Mouse (Mus musculus) midbrain, postnatal 0 days (tissue): ENCODE measurements around the gene Hectd2. TPM values are rescaled to one million over a fixed set of nuclear protein-coding genes. Genes with fewer than 3 reads are reported as not detected.
A peak's percentile ranks its signal among the peaks of the same experiment; 100 is the strongest.

Experiments
- ATAC-seq: fragments of 200-750 bp; cut with Nextera tagmentation; 2 replicates; pipeline ENCODE4 v1.8.0; 2017; ENCODE audit warnings: moderate number of reproducible peaks, mild to moderate bottlenecking, moderate TSS enrichment, moderate library complexity; ENCODE audit not compliant: low FRiP score
- DNase-seq: peaks from one replicate; pipeline ENCODE4 v3.0.0-alpha.2; 2015; ENCODE audit warnings: low spot score
- H3K27ac ChIP-seq: fragments of 300-500 bp; sonication (generic); 2 replicates; pipeline ENCODE4 v1.5.1; 2014; ENCODE audit warnings: low read depth, mild to moderate bottlenecking, low read length, mixed read lengths
- H3K27me3 ChIP-seq: fragments of 300-500 bp; sonication (generic); 2 replicates; pipeline ENCODE4 v1.6.1; 2014; ENCODE audit warnings: low read length, control low read depth, mixed read lengths; ENCODE audit not compliant: insufficient read depth
- H3K36me3 ChIP-seq: fragments of 300-500 bp; sonication (generic); 2 replicates; pipeline ENCODE4 v1.6.1; 2014; ENCODE audit warnings: low read length, control low read depth, mixed read lengths; ENCODE audit not compliant: insufficient read depth
- H3K4me1 ChIP-seq: fragments of 300-500 bp; sonication (generic); 2 replicates; pipeline ENCODE4 v1.6.1; 2014; ENCODE audit warnings: mild to moderate bottlenecking, control low read depth, antibody characterized with exemption, low read length, mixed read lengths; ENCODE audit not compliant: insufficient read depth
- H3K4me2 ChIP-seq: fragments of 300-500 bp; sonication (generic); 2 replicates; pipeline ENCODE4 v1.6.1; 2014; ENCODE audit warnings: low read depth, mild to moderate bottlenecking, low read length, mixed read lengths; ENCODE audit not compliant: poor library complexity, severe bottlenecking
- H3K4me3 ChIP-seq: fragments of 300-500 bp; sonication (generic); 2 replicates; pipeline ENCODE4 v1.5.1; 2014; ENCODE audit warnings: low read depth, mild to moderate bottlenecking, low read length, moderate library complexity
- H3K9ac ChIP-seq: fragments of 300-500 bp; sonication (generic); replicated peaks from 2 replicates; pipeline ENCODE4 v1.6.1; 2014; ENCODE audit warnings: mild to moderate bottlenecking, low read length, moderate library complexity, mixed read lengths; ENCODE audit not compliant: poor library complexity, severe bottlenecking
- H3K9me3 ChIP-seq: fragments of 300-500 bp; sonication (generic); 2 replicates; pipeline ENCODE4 v1.6.1; 2016; ENCODE audit warnings: low read length, control low read depth
- CTCF ChIP-seq: IDR thresholded peaks from 2 replicates; pipeline ENCODE4 v1.5.1; 2016; ENCODE audit warnings: antibody characterized with exemption, mild to moderate bottlenecking
- WGBS: fragments of 180-500 bp; shearing (Covaris S2); extraction: QIAGEN DNeasy Blood & Tissue Kit; methylation state at CpG from one replicate; pipeline ENCODE4 v1.1.7; 2014; 5-methylcytosine and 5-hydroxymethylcytosine counted together
- polyA plus RNA-seq: library from polyadenylated mRNA; unstranded; fragments of >200 nt; fragmentation: Nextera tagmentation; extraction: Ambion mirVana; gene quantifications from 2 replicates; pipeline ENCODE4 v1.2.1, GENCODE M21; 2015
- total RNA-seq: library from RNA; depleted of rRNA; stranded (reverse); fragments of >200 nt; gene quantifications from 2 replicates; pipeline ENCODE4 v1.2.3, GENCODE M21; 2014

The Hectd2 gene
- total and polyA plus RNA-seq, 2 experiments from 2014 or later = 8.1 to 31.7 TPM

DNA sequence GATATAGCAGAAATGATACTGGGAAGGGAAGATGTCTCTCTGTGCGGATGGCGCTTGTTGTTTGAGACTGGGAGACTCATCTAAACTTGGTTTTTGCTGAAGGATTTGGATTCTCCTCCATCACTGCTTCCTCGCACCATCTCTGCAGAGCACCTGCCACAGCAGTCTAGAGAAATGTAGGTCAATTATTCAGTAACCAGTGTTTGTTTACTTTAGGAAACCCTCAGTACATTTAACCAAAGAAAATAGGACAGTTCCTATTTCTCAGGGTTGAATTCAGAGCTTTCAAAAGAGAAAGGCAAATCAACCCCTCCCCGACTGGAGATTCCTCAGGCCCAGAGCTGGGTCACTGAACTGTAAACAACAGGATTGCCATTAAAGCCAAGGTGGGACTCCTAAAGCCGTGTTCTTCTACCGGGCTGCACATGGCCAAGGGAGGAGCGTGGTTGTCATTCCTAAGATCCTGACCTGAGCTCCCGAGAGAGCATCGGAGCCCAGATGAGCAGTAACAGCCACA, 75.0 kb downstream of the Hectd2 start:
- ATAC-seq (no peak), DNase-seq (no peak)
- H3K4me3 ChIP-seq = no peak overlapping the region
- H3K4me1 ChIP-seq = no peaks in the 10 kb centered on the region
- H3K27ac ChIP-seq = no peak overlapping the region
- H3K27me3 ChIP-seq = no peaks in the 10 kb centered on the region
- no peak overlapping the region for H3K9ac ChIP-seq
- no peak for TF ChIP-seq CTCF
- no peak overlapping the region for H3K4me2 ChIP-seq
- H3K36me3 ChIP-seq = no peaks in the 10 kb centered on the region
- no peaks in the 10 kb centered on the region for H3K9me3 ChIP-seq
- 77% methylated on average over 9 of the region's 9 CpGs for WGBS

DNA sequence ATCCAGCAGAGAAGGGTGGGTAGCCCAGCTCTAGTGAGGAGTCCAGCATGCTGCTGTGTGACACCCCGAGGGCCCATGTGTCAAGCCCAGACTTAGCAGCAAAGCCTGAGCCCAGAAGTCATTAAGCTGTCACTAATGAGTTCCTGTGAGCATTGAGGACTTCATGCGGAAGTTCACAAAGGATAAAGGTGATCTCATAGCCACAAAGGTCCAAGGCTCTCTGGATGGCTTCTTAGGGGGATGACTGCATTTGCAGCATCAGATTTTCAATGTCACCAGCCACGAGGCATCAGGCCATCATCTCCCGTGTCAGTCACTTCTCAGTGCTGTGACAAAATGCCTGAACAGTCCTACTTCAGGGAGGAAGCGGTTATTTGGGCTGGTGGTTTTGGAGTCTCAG, 75.9 kb downstream of the Hectd2 start:
- 86% methylated on average over 5 of the region's 5 CpGs for WGBS
- H3K27ac ChIP-seq = no peak overlapping the region
- H3K4me3 ChIP-seq = no peak overlapping the region
- H3K9me3 ChIP-seq = no peaks in the 10 kb centered on the region
- H3K4me1 ChIP-seq = no peaks in the 10 kb centered on the region
- TF ChIP-seq CTCF = no peak
- no peaks in the 10 kb centered on the region for H3K27me3 ChIP-seq
- ATAC-seq = no peak
- no peak overlapping the region for H3K4me2 ChIP-seq
- H3K36me3 ChIP-seq = no peaks in the 10 kb centered on the region
- no peak overlapping the region for H3K9ac ChIP-seq
- DNase-seq = no peak

- H3K4me1 ChIP-seq = no peaks in the 10 kb centered on the region
- no peak overlapping the region for H3K4me3 ChIP-seq
- no peaks in the 10 kb centered on the region for H3K9me3 ChIP-seq
- TF ChIP-seq CTCF = no peak
- H3K36me3 ChIP-seq = no peaks in the 10 kb centered on the region
- 39% methylated on average over 7 of the region's 7 CpGs for WGBS
- ATAC-seq (no peak), DNase-seq (peak; percentile 14)
- no peak overlapping the region for H3K9ac ChIP-seq
- H3K27ac ChIP-seq = no peak overlapping the region
- H3K4me2 ChIP-seq = no peak overlapping the region
- H3K27me3 ChIP-seq = no peaks in the 10 kb centered on the region
Observed at GRCm38 (mm10) chr19:36634771-36635170, 80.3 kb downstream of the Hectd2 start.

DNA sequence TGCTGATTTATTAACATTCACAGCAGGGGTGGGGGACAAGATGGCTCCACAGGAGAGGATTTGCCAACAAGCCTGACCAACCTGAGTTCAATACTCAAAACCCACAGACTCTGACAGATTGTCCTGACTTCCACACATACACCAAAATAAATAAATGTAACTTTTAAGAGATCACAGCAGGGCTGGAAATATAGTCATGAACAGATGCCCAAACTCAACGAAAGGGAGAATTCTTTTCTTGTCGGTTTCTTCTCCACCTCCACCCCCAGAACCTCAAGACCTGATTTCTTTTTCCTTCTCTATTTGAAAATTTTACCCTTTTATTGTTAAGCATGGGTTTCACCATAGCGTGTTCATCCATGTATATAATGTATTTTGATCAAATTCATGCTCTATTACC, 82.8 kb downstream of the Hectd2 start:
- Histone ChIP-seq H3K36me3 (no peaks in the 10 kb centered on the region), H3K27me3 (no peaks in the 10 kb centered on the region), H3K27ac (no peak overlapping the region), H3K4me3 (no peak overlapping the region), H3K9ac (no peak overlapping the region), H3K4me2 (no peak overlapping the region), H3K9me3 (no peaks in the 10 kb centered on the region), H3K4me1 (no peaks in the 10 kb centered on the region)
- no peak for TF ChIP-seq CTCF
- DNase-seq = no peak
- no peak for ATAC-seq
- 85% methylated on average over 3 of the region's 3 CpGs for WGBS

- no peak overlapping the region for H3K9ac ChIP-seq
Observed at GRCm38 (mm10) chr19:36637948-36638587, 83.6 kb downstream of the Hectd2 start.

DNA sequence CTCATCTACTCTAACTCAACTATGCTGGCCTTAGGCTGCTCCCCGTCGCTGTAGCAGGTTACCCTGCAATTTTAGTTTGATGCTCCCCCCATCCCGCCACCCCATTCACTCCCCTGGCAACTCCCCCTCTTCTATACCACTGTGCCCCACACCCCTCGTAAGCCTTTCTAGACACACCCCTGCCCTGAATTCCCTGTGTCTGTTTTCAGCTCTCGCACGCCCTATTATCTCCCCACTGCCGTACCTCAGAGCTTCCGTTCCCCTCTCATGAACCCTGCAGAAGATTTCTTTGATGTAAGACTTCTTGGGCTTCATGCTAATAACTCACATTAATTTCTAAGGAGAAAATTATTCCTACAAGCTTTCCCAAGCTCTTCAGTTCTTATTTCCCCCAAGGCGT, 84.6 kb downstream of the Hectd2 start:
- H3K4me2 ChIP-seq = no peak overlapping the region
- TF ChIP-seq CTCF = no peak
- H3K36me3 ChIP-seq = no peaks in the 10 kb centered on the region
- H3K4me3 ChIP-seq = no peak overlapping the region
- no peaks in the 10 kb centered on the region for H3K4me1 ChIP-seq
- WGBS = 49% methylated on average over 9 of the region's 9 CpGs
- no peaks in the 10 kb centered on the region for H3K9me3 ChIP-seq
- H3K27me3 ChIP-seq = no peaks in the 10 kb centered on the region
- DNase-seq = no peak
- H3K9ac ChIP-seq = no peak overlapping the region
- no peak overlapping the region for H3K27ac ChIP-seq
- ATAC-seq = peak; percentile 67

More at GRCm38 (mm10) chr19:36637948-36638587, 83.6 kb downstream of the Hectd2 start:
- H3K27me3 ChIP-seq = no peaks in the 10 kb centered on the region
- no peaks in the 10 kb centered on the region for H3K4me1 ChIP-seq
- WGBS = 47% methylated on average over 7 of the region's 7 CpGs
- no peak overlapping the region for H3K4me2 ChIP-seq
- no peak overlapping the region for H3K4me3 ChIP-seq
- DNase-seq (no peak), ATAC-seq (no peak)
- H3K9me3 ChIP-seq = no peaks in the 10 kb centered on the region
- no peaks in the 10 kb centered on the region for H3K36me3 ChIP-seq
- no peak overlapping the region for H3K27ac ChIP-seq
- no peak for TF ChIP-seq CTCF
